Mouse (Mus musculus): ENCODE data around the gene Efs.
A peak's percentile ranks its signal among the peaks of the same experiment; 100 is the strongest.

Efs gene

GRCm38 (mm10) chr14:54877048-54877715 lies 48.7 kb downstream of the Efs start, which contains the start of gene Ppp1r3e:
Ppp1r3e (minus strand) TSS chr14:54877550.
- Histone ChIP-seq H3K4me1 (replicated peaks; ENCODE audit: low read depth, low read length) (peaks cover 26% of the 10 kb centered on the region), H3K27me3 (ENCODE audit: insufficient read depth, low read length) (peaks cover 50% of the 10 kb centered on the region)
- no peak for TF ChIP-seq NANOG (IDR thresholded peaks at IDR 0.05; ENCODE audit: borderline replicate concordance, low read length)
- no peak for TF ChIP-seq CTCF (conservative IDR thresholded peaks at IDR 0.05; ENCODE audit: low read length)
- TF ChIP-seq POU5F1 (IDR thresholded peaks at IDR 0.05; ENCODE audit: borderline replicate concordance, low read length) = no peak

GRCm38 (mm10) chr14:54876539-54877047 lies 49.3 kb downstream of the Efs start:
- Histone ChIP-seq H3K9me3 (ENCODE audit: low read length) (no peaks in the 10 kb centered on the region), H3K4me3 (replicated peaks; ENCODE audit: low read length) (peak overlapping the region; percentile 90), H3K27me3 (ENCODE audit: insufficient read depth, low read length) (peaks cover 52% of the 10 kb centered on the region), H3K4me1 (replicated peaks; ENCODE audit: low read depth, low read length) (peaks cover 21% of the 10 kb centered on the region), H3K36me3 (ENCODE audit: insufficient read depth, low read length) (no peaks in the 10 kb centered on the region)
- TF ChIP-seq CTCF (conservative IDR thresholded peaks at IDR 0.05; ENCODE audit: low read length) (no peak), NANOG (IDR thresholded peaks at IDR 0.05; ENCODE audit: borderline replicate concordance, low read length) (no peak), POU5F1 (IDR thresholded peaks at IDR 0.05; ENCODE audit: borderline replicate concordance, low read length) (no peak)

More at GRCm38 (mm10) chr14:54877048-54877715, 48.7 kb downstream of the Efs start, which contains the start of gene Ppp1r3e:
- Histone ChIP-seq H3K36me3 (ENCODE audit: insufficient read depth, low read length) (no peaks in the 10 kb centered on the region), H3K4me3 (replicated peaks; ENCODE audit: low read length) (peak within 1 kb of the TSS; percentile 90), H3K9me3 (ENCODE audit: low read length) (no peaks in the 10 kb centered on the region)

- TF ChIP-seq NANOG (IDR thresholded peaks at IDR 0.05; ENCODE audit: borderline replicate concordance, low read length) = no peak
- Histone ChIP-seq H3K36me3 (ENCODE audit: insufficient read depth, low read length) (no peaks in the 10 kb centered on the region), H3K27me3 (ENCODE audit: insufficient read depth, low read length) (peaks cover 52% of the 10 kb centered on the region), H3K4me1 (replicated peaks; ENCODE audit: low read depth, low read length) (peaks cover 15% of the 10 kb centered on the region), H3K4me3 (replicated peaks; ENCODE audit: low read length) (peak overlapping the region; percentile 90), H3K9me3 (ENCODE audit: low read length) (no peaks in the 10 kb centered on the region)
Measured at GRCm38 (mm10) chr14:54875844-54876538, 49.9 kb downstream of the Efs start.

GRCm38 (mm10) chr14:54874165-54874564 lies 51.8 kb downstream of the Efs start:
- H3K4me3 ChIP-seq (replicated peaks; ENCODE audit: low read length) = no peak overlapping the region
- no peaks in the 10 kb centered on the region for H3K36me3 ChIP-seq (ENCODE audit: insufficient read depth, low read length)
- H3K27me3 ChIP-seq (ENCODE audit: insufficient read depth, low read length) = peaks cover 52% of the 10 kb centered on the region
- TF ChIP-seq POU5F1 (IDR thresholded peaks at IDR 0.05; ENCODE audit: borderline replicate concordance, low read length) (no peak), CTCF (conservative IDR thresholded peaks at IDR 0.05; ENCODE audit: low read length) (no peak), NANOG (IDR thresholded peaks at IDR 0.05; ENCODE audit: borderline replicate concordance, low read length) (no peak)
- no peaks in the 10 kb centered on the region for H3K9me3 ChIP-seq (ENCODE audit: low read length)
- peaks cover 12% of the 10 kb centered on the region for H3K4me1 ChIP-seq (replicated peaks; ENCODE audit: low read depth, low read length)

- Histone ChIP-seq H3K4me1 (replicated peaks; ENCODE audit: low read depth, low read length) (peaks cover 9% of the 10 kb centered on the region), H3K4me3 (replicated peaks; ENCODE audit: low read length) (no peak within 1 kb of the TSS), H3K27me3 (ENCODE audit: insufficient read depth, low read length) (peaks cover 31% of the 10 kb centered on the region), H3K9me3 (ENCODE audit: low read length) (no peaks in the 10 kb centered on the region), H3K36me3 (ENCODE audit: insufficient read depth, low read length) (no peaks in the 10 kb centered on the region)
- TF ChIP-seq CTCF (conservative IDR thresholded peaks at IDR 0.05; ENCODE audit: low read length) (no peak), NANOG (IDR thresholded peaks at IDR 0.05; ENCODE audit: borderline replicate concordance, low read length) (no peak), POU5F1 (IDR thresholded peaks at IDR 0.05; ENCODE audit: borderline replicate concordance, low read length) (no peak)
Measured at GRCm38 (mm10) chr14:54870861-54871260, 55.1 kb downstream of the Efs start, which contains the start of gene Homez. Homez (minus strand) TSS chr14:54870961.

- no peak for TF ChIP-seq CTCF (conservative IDR thresholded peaks at IDR 0.05; ENCODE audit: low read length)
- Histone ChIP-seq H3K4me3 (replicated peaks; ENCODE audit: low read length) (no peak overlapping the region), H3K9me3 (ENCODE audit: low read length) (no peaks in the 10 kb centered on the region), H3K27me3 (ENCODE audit: insufficient read depth, low read length) (peaks cover 5% of the 10 kb centered on the region; the same call in 1 of the 2 replicates), H3K4me1 (replicated peaks; ENCODE audit: low read depth, low read length) (peaks cover 19% of the 10 kb centered on the region), H3K36me3 (ENCODE audit: insufficient read depth, low read length) (no peaks in the 10 kb centered on the region)
Measured at GRCm38 (mm10) chr14:54868026-54868425, 57.9 kb downstream of the Efs start.

- H3K4me1 ChIP-seq (replicated peaks; ENCODE audit: low read depth, low read length) = peaks cover 20% of the 10 kb centered on the region
- H3K36me3 ChIP-seq (ENCODE audit: insufficient read depth, low read length) = no peaks in the 10 kb centered on the region
- no peaks in the 10 kb centered on the region for H3K27me3 ChIP-seq (ENCODE audit: insufficient read depth, low read length)
- H3K4me3 ChIP-seq (replicated peaks; ENCODE audit: low read length) = no peak overlapping the region
- H3K9me3 ChIP-seq (ENCODE audit: low read length) = no peaks in the 10 kb centered on the region
- no peak for TF ChIP-seq POU5F1 (IDR thresholded peaks at IDR 0.05; ENCODE audit: borderline replicate concordance, low read length)
- no peak for TF ChIP-seq NANOG (IDR thresholded peaks at IDR 0.05; ENCODE audit: borderline replicate concordance, low read length)
- TF ChIP-seq CTCF (conservative IDR thresholded peaks at IDR 0.05; ENCODE audit: low read length) = peak; percentile 98
Measured at GRCm38 (mm10) chr14:54866936-54867335, 59.0 kb downstream of the Efs start.

Data from E14TG2a.4 (cell line).